Mouse (Mus musculus) forebrain, postnatal 0 days (tissue): Measurements from ENCODE around the gene Tdg. TPM values are rescaled to one million over a fixed set of nuclear protein-coding genes. Genes with fewer than 3 reads are reported as not detected.

ENCODE experiments used
- ATAC-seq: fragments of 200-750 bp; cut with Nextera tagmentation; 2 replicates; pipeline ENCODE4 v1.8.0; 2017; ENCODE audit warnings: mild to moderate bottlenecking, moderate library complexity
- DNase-seq: peaks from one replicate; pipeline ENCODE4 v3.0.0-alpha.2; 2015
- H3K27ac ChIP-seq: fragments of 300-500 bp; sonication (generic); 2 replicates; pipeline ENCODE4 v1.5.1; 2014; ENCODE audit warnings: low read depth, mild to moderate bottlenecking, antibody characterized with exemption, low read length, moderate library complexity, mixed read lengths
- H3K27me3 ChIP-seq: fragments of 300-500 bp; sonication (generic); 2 replicates; pipeline ENCODE4 v1.6.1; 2014; ENCODE audit warnings: mild to moderate bottlenecking, low read length, mixed read lengths; ENCODE audit not compliant: insufficient read depth
- H3K36me3 ChIP-seq: fragments of 300-500 bp; sonication (generic); 2 replicates; pipeline ENCODE4 v1.6.1; 2014; ENCODE audit warnings: mild to moderate bottlenecking, moderate library complexity; ENCODE audit not compliant: insufficient read depth
- H3K4me1 ChIP-seq: fragments of 300-500 bp; sonication (generic); 2 replicates; pipeline ENCODE4 v1.6.1; 2014; ENCODE audit warnings: antibody characterized with exemption; ENCODE audit not compliant: insufficient read depth
- H3K4me2 ChIP-seq: fragments of 300-500 bp; sonication (generic); 2 replicates; pipeline ENCODE4 v1.6.1; 2014; ENCODE audit warnings: low read depth, mild to moderate bottlenecking, moderate library complexity
- H3K4me3 ChIP-seq: fragments of 300-500 bp; sonication (generic); 2 replicates; pipeline ENCODE4 v1.5.1; 2014; ENCODE audit warnings: low read depth, low read length, mixed read lengths
- H3K9ac ChIP-seq: fragments of 300-500 bp; sonication (generic); 2 replicates; pipeline ENCODE4 v1.6.1; 2014; ENCODE audit warnings: mild to moderate bottlenecking
- H3K9me3 ChIP-seq: fragments of 300-500 bp; sonication (generic); 2 replicates; pipeline ENCODE4 v1.6.1; 2016; ENCODE audit warnings: low read length
- CTCF ChIP-seq: sonication (generic); IDR thresholded peaks from 2 replicates; pipeline ENCODE4 v1.5.1; 2016; ENCODE audit warnings: antibody characterized with exemption, control low read depth, low read depth
- WGBS: fragments of 180-500 bp; shearing (Covaris S2); extraction: QIAGEN DNeasy Blood & Tissue Kit; methylation state at CpG from one replicate; pipeline ENCODE4 v1.1.7; 2014; 5-methylcytosine and 5-hydroxymethylcytosine counted together
- polyA plus RNA-seq: library from polyadenylated mRNA; unstranded; fragments of >200 nt; fragmentation: Nextera tagmentation; extraction: Ambion mirVana; gene quantifications from 2 replicates; pipeline ENCODE4 v1.2.1, GENCODE M21; 2015
- total RNA-seq: library from RNA; depleted of rRNA; stranded (reverse); fragments of >200 nt; gene quantifications from 2 replicates; pipeline ENCODE4 v1.2.3, GENCODE M21; 2014; rRNA removed

Tdg gene
- total and polyA plus RNA-seq, 2 experiments from 2014 or later: 99.5 to 142 TPM

DNA sequence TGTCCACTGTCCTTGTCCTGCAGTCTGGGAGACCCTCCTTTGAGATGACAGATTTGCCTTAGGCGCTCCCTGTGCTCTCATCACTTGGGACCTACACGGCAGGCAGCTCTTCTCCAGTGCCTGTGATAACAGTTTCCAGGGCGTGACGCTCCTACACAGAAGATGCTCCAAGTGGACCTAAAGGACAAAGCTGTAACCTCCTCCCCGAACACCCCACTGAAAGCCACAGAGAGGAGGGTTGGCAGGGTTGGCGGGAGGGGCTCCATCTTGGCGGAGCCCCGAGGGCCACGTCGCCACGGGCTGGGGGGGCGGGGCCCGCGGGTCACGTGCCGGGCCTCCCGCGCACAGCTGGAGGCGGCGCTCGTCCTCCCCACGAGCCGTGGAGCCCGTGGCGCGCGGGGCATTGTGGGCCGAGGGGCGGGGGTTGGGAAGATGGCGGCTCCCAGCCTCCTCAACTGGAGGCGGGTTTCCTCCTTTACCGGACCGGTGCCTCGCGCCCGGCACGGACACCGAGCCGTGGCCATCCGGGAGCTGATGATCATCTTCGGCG, 69.2 kb downstream of the Tdg start:
- peaks cover 11% of the 10 kb centered on the region for H3K4me1 ChIP-seq
- DNase-seq: peak; percentile 95
- peak overlapping the region; percentile 84 for H3K27ac ChIP-seq
- H3K9me3 ChIP-seq: no peaks in the 10 kb centered on the region
- H3K4me3 ChIP-seq: peak overlapping the region; percentile 94
- peak; percentile 97 for ATAC-seq
- H3K36me3 ChIP-seq: peaks cover 7% of the 10 kb centered on the region; the same call in 1 of the 2 replicates
- no peaks in the 10 kb centered on the region for H3K27me3 ChIP-seq
- H3K9ac ChIP-seq: peak overlapping the region; percentile 76
- 6% methylated on average over 42 of the region's 42 CpGs for WGBS
- TF ChIP-seq CTCF: no peak
- H3K4me2 ChIP-seq: peak overlapping the region; percentile 87

DNA sequence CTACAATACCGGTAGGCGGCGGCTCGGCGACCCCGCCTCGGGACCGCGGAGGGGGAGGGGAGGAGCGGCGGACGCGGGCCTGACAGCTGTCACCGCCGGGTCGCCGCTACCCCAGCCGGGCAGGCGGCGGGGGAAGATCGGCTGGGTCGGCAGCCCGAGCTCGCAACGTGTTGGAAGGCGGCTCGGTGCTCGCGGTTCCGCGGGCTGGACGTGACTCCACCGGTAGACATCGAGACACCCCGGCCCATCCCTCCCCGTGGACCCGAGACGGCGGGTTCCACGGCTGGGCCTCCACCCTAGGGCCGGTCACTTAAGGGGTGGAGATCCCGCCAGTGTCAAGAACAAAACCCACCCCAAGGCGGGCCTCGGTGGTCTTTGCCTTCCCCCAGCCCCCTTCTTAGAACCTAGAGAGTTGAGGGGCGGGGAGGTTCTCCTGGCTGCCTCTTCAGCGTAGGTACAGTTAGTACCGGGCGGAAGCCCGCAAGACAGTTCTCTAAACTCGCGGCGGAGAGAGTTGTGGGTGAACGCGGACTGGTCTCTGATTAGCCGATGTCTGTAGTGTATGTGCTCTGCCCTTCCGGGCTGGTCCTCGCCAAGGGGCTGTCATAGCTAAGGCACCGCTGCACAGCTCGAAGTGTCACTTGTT, 69.8 kb downstream of the Tdg start:
- ATAC-seq: peak; percentile 71
- Histone ChIP-seq H3K9me3 (no peaks in the 10 kb centered on the region), H3K4me2 (peak overlapping the region; percentile 87), H3K27ac (peak overlapping the region; percentile 84), H3K27me3 (no peaks in the 10 kb centered on the region), H3K4me1 (peaks cover 11% of the 10 kb centered on the region), H3K36me3 (peaks cover 7% of the 10 kb centered on the region; the same call in 1 of the 2 replicates), H3K4me3 (peak overlapping the region; percentile 94), H3K9ac (peak overlapping the region; percentile 76)
- no peak for DNase-seq
- peak; percentile 43; the same call in 1 of the 2 replicates for TF ChIP-seq CTCF
- WGBS: under 1% methylated on average over 49 of the region's 59 CpGs

Other genes with a start within 250 kb of the Tdg start
- gene Gm1553, start 137.2 kb upstream of the Tdg start, total RNA-seq: not detected in 2 replicates
- gene Gm1553, start 137.2 kb upstream of the Tdg start, polyA plus RNA-seq: not detected in 2 replicates
- gene 1190007I07Rik, start 6.6 kb upstream of the Tdg start, total RNA-seq: 21.0 and 28.7 TPM in 2 replicates
- gene 1190007I07Rik, start 6.6 kb upstream of the Tdg start, polyA plus RNA-seq: 29.4 and 29.8 TPM in 2 replicates
- 1.9 and 3.0 TPM in 2 replicates for gene Glt8d2, start 60.8 kb downstream of the Tdg start, total RNA-seq
- gene Glt8d2, start 60.8 kb downstream of the Tdg start, polyA plus RNA-seq: 1.9 and 2.4 TPM in 2 replicates
- 31.2 and 31.5 TPM in 2 replicates for gene Hcfc2, start 66.3 kb downstream of the Tdg start, total RNA-seq
- gene Hcfc2, start 66.3 kb downstream of the Tdg start, polyA plus RNA-seq: 21.5 and 31.1 TPM in 2 replicates
- 69.2 and 78.1 TPM in 2 replicates for gene Nfyb, start 134.3 kb downstream of the Tdg start, total RNA-seq
- 32.4 and 34.2 TPM in 2 replicates for gene Nfyb, start 134.3 kb downstream of the Tdg start, polyA plus RNA-seq
- 96.3 and 108 TPM in 2 replicates for gene Txnrd1, start 204.1 kb downstream of the Tdg start, total RNA-seq
- 74.5 and 81.5 TPM in 2 replicates for gene Txnrd1, start 204.1 kb downstream of the Tdg start, polyA plus RNA-seq
- 1.4 TPM in 2 replicates for gene Eid3, start 236.8 kb downstream of the Tdg start, total RNA-seq
- gene Eid3, start 236.8 kb downstream of the Tdg start, polyA plus RNA-seq: 0.14 and 0.30 TPM in 2 replicates